Mouse (Mus musculus) heart, postnatal 0 days (tissue): ENCODE measurements around the gene Snx5.

Experiments
- CTCF ChIP-seq: IDR thresholded peaks from 2 replicates; pipeline ENCODE4 v1.5.1; 2016; ENCODE audit warnings: antibody characterized with exemption, control low read depth, low read depth
- EP300 ChIP-seq: IDR thresholded peaks from 2 replicates; pipeline ENCODE4 v1.6.1; 2016; ENCODE audit warnings: antibody characterized with exemption, low read depth

DNA sequence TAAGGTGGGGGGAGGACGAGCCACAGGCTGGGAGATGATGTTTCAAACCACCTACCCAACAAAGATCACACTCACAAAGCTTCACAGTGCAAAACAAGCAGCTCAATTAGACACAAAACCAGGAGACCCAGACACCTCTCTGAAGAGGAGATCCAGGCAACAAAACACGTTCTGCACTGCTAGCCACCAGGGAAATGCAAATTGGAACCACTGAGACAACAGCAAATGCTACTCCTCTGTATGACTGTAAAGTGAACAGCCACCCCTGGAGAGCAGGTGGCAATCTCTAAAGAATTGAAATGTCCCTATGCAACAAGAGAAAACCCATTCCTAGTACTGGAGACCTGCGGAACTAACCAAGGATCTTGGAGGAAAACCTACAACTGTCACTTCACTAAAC lies 37.2 kb downstream of the Snx5 start:
- no peak for TF ChIP-seq CTCF
- TF ChIP-seq EP300: no peak
